Mouse (Mus musculus) thymus, adult 2 months (tissue): ENCODE measurements around the gene Sh2b3. TPM values are rescaled to one million over a fixed set of nuclear protein-coding genes. Genes with fewer than 3 reads are reported as not detected.
"Not testable (repeated sequence)": the region's sequence is repeated elsewhere in the genome, so short reads cannot be mapped to it uniquely, and the experiment has no call there.

ENCODE experiments used
- DNase-seq: peaks from one replicate; pipeline ENCODE4 v3.0.0; 2021
- H3K27ac ChIP-seq: fragments of 200-500 bp; 2 replicates; pipeline ENCODE4 v1.5.1; 2012; ENCODE audit warnings: low read length, control low read depth; ENCODE audit not compliant: control insufficient read depth, insufficient read depth
- H3K27me3 ChIP-seq: fragments of 200-500 bp; 2 replicates; pipeline ENCODE4 v1.6.1; 2012; ENCODE audit warnings: mild to moderate bottlenecking, low read length, moderate library complexity, mixed read lengths; ENCODE audit not compliant: control insufficient read depth, insufficient read depth
- H3K36me3 ChIP-seq: fragments of 200-500 bp; 2 replicates; pipeline ENCODE4 v1.6.1; 2012; ENCODE audit warnings: mild to moderate bottlenecking, low read length, moderate library complexity; ENCODE audit not compliant: control insufficient read depth, insufficient read depth
- H3K4me1 ChIP-seq: fragments of 200-500 bp; replicated peaks from 2 replicates; pipeline ENCODE4 v1.6.1; 2012; ENCODE audit warnings: low read length; ENCODE audit not compliant: control insufficient read depth, insufficient read depth
- H3K4me3 ChIP-seq: fragments of 200-500 bp; 2 replicates; pipeline ENCODE4 v1.5.1; 2012; ENCODE audit warnings: mild to moderate bottlenecking, low read length, control low read depth, moderate library complexity; ENCODE audit not compliant: control insufficient read depth, insufficient read depth
- CTCF ChIP-seq: fragments of 200-500 bp; IDR thresholded peaks from 2 replicates; pipeline ENCODE4 v1.5.1; 2012; ENCODE audit warnings: mild to moderate bottlenecking, control low read depth, low read length, moderate library complexity, borderline replicate concordance; ENCODE audit not compliant: control insufficient read depth, poor library complexity, insufficient read depth; ENCODE audit errors: extremely low read depth
- POLR2A ChIP-seq: fragments of 200-500 bp; IDR thresholded peaks from 2 replicates; pipeline ENCODE4 v1.6.1; 2012; ENCODE audit warnings: mild to moderate bottlenecking, low read length, control low read depth, moderate library complexity; ENCODE audit not compliant: control insufficient read depth, poor library complexity, insufficient read depth; ENCODE audit errors: extremely low read depth
- WGBS: fragments of 180-500 bp; shearing (Covaris S2); methylation state at CpG from one replicate; pipeline ENCODE4 v1.1.7; 2018; 5-methylcytosine and 5-hydroxymethylcytosine counted together
- polyA plus RNA-seq: library from polyadenylated mRNA; depleted of rRNA; stranded (reverse); fragments of >200 nt; gene quantifications from 2 replicates; pipeline ENCODE4 v1.2.3, GENCODE M21; 2012

Sh2b3 gene
- polyA plus RNA-seq, 1 experiment, result 48.3 TPM

GRCm38 (mm10) chr5:121856740-121857139, 19.3 kb upstream of the Sh2b3 start:
- H3K27me3 ChIP-seq, result no peaks in the 10 kb centered on the region
- DNase-seq, result no peak
- no peak overlapping the region for H3K4me3 ChIP-seq
- H3K36me3 ChIP-seq, result peaks cover 7% of the 10 kb centered on the region
- H3K27ac ChIP-seq, result no peak overlapping the region
- 89% methylated on average over 11 of the region's 11 CpGs for whole genome bisulfite sequencing
- no peaks in the 10 kb centered on the region for H3K4me1 ChIP-seq
- no peak for TF ChIP-seq CTCF
- TF ChIP-seq POLR2A, result no peak

GRCm38 (mm10) chr5:121854768-121855167, 17.3 kb upstream of the Sh2b3 start:
- no peak overlapping the region for H3K27ac ChIP-seq
- WGBS, result 91% methylated on average over 10 of the region's 10 CpGs
- no peaks in the 10 kb centered on the region for H3K27me3 ChIP-seq
- H3K36me3 ChIP-seq, result peaks cover 7% of the 10 kb centered on the region
- no peak overlapping the region for H3K4me3 ChIP-seq
- TF ChIP-seq POLR2A (no peak), CTCF (no peak)
- DNase-seq, result no peak
- H3K4me1 ChIP-seq, result peaks cover 15% of the 10 kb centered on the region

DNA sequence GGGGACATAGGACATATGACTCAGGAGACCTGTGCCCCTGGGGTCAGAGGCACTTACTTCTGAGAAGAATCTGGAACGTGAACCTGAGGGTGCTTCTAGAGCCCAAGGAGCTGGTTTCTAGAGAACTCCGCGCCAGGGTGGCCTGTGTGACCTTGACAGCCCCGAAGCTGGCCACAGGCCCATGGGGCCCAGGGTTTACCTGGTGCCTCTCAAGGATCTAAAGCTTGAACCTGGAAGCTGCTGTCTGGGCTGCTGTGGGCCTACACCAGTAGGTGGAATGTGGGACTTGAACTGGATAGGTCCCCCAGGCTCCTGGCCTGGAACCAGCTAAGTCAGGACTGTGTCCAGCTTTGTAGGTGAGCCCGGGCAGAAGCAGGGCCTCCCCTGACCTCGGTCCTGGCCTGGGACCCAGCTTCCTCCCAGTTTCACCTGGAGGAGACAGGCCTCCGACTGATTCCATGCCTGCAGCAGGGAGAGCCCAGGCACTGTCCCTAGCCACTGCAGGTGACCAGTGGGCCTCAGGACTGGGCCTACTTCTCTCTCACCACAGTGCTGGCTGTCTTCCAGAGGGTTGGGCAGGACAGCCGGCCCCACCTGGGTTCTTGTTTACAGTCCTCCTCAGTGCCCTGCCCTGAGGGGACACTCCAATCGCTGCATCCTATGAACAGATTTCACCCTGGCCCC, 16.1 kb upstream of the Sh2b3 start:
- 93% methylated on average over 9 of the region's 9 CpGs for WGBS
- Histone ChIP-seq H3K27ac (no peak overlapping the region), H3K27me3 (no peaks in the 10 kb centered on the region), H3K4me1 (peaks cover 18% of the 10 kb centered on the region), H3K36me3 (peaks cover 7% of the 10 kb centered on the region), H3K4me3 (no peak overlapping the region)
- DNase-seq, result no peak
- no peak for TF ChIP-seq POLR2A

DNA sequence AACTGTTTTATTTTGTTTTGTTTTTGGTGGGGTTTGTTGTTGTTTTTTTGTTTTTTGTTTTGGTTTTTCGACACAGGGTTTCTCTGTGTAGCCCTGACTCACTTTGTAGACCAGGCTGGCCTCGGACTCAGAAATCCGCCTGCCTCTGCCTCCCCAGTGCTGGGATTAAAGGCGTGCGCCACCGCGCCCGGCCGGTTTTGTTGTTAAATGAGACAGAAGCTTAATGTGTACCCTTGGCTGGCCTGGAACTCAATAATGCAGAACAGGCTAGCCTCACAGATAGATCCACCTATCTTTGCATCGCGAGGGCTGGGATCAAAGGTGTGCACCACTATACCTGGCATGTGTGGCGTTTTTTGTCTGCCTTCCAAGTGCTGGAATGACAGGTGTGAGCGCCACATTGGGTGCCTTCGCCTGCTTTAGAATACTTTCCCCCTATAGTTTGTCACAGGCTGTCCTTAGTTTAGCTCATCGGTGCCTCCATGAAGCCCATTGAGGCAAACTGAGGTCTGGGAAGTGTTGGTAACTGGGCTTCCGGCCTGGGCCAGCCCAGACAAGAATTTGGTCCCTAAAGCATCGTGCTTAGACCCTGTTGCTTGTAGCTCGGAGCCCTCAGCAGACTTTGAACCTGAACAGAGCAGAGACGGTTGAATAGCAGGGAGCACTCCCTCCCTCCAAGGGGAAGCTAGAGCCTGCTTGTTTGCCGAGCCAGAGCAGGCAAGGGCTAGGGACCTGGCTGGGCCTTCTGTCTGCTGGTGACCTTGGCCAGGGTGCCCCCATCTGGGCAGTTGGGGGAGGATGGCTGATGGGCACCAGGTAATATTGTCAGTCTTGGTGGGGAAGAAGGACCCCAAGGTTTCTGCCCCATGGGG, 12.3 kb upstream of the Sh2b3 start:
- peaks cover 25% of the 10 kb centered on the region for H3K4me1 ChIP-seq

GRCm38 (mm10) chr5:121848743-121849142, 11.3 kb upstream of the Sh2b3 start, which contains the start of gene Pheta1:
Gene Pheta1 (plus strand): TSS chr5:121848984.
- Histone ChIP-seq H3K4me3 (peak within 1 kb of the TSS; percentile 89), H3K4me1 (peaks cover 25% of the 10 kb centered on the region), H3K27ac (peak within 1 kb of the TSS; percentile 60; the same call in 1 of the 2 replicates), H3K27me3 (no peaks in the 10 kb centered on the region), H3K36me3 (peaks cover 6% of the 10 kb centered on the region)
- peak; percentile 91 for DNase-seq
- under 1% methylated on average over 42 of the region's 42 CpGs for WGBS
- TF ChIP-seq CTCF (no peak), POLR2A (peak; percentile 74)

More for the DNA sequence above, 12.3 kb upstream of the Sh2b3 start:
- no peak for DNase-seq
- Histone ChIP-seq H3K4me3 (peak overlapping the region; percentile 89), H3K27ac (no peak overlapping the region), H3K27me3 (no peaks in the 10 kb centered on the region), H3K36me3 (peaks cover 7% of the 10 kb centered on the region)
- 71% methylated on average over 20 of the region's 20 CpGs for WGBS
- TF ChIP-seq POLR2A (no peak), CTCF (no peak)

DNA sequence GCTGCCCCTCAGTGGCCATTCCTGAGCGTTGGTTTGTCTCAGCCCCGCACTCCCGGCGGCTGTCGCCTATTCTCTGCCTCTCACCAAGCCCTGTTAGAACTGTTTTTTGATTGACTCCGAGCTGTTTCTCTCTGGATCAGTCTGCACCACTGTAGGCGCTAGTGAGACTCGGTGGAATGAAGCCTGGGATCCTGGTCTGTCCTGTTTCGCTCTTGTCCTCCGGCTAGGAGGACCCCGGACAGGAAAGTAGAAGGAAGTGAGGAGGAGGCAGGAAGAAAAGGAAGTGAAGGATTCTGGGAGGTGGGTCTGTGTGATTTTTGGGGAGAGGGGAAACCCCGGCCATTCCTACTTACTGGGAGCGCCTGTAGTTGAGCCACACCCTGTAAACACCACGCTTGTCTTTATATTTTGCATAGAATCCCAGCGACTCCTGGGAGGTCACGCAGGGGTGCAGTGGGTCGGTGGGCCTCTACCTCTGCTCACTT, 10.6 kb upstream of the Sh2b3 start:
- peaks cover 31% of the 10 kb centered on the region for H3K4me1 ChIP-seq
- TF ChIP-seq CTCF (peak; percentile 40; the same call in 1 of the 2 replicates), POLR2A (0 out of 2 replicates have a peak, but pooled peaks have one; percentile 24)

DNA sequence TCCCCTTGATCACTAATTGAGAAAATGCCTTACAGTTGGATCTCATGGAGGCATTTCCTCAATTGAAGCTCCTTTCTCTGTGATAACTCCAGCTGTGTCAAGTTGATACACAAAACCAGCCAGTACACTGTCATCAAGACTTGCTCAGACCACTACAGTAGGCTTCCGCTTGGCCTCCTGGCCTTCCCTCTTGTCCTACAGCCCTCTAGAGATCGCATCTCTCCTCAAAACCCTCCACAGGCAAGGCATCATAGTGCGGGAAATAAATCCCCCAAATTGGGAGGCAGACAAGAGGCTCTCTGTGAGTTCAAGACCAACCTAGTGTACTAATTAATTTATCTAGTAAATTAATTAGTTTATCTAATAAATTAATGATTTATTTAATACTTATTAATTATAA, 9.8 kb upstream of the Sh2b3 start:
- not testable (repeated sequence) for H3K36me3 ChIP-seq, H3K27me3 ChIP-seq, DNase-seq, H3K27ac ChIP-seq, H3K4me3 ChIP-seq
- H3K4me1 ChIP-seq, result peaks cover 36% of the 10 kb centered on the region
- 88% methylated on average over 3 of the region's 3 CpGs for WGBS

More for the DNA sequence above, 10.6 kb upstream of the Sh2b3 start:
- Histone ChIP-seq H3K4me3 (peak overlapping the region; percentile 89), H3K27ac (peak overlapping the region; percentile 60; the same call in 1 of the 2 replicates), H3K27me3 (no peaks in the 10 kb centered on the region), H3K36me3 (no peaks in the 10 kb centered on the region)
- under 1% methylated on average over 17 of the region's 17 CpGs for WGBS
- DNase-seq, result peak; percentile 51
